10 mouse cellular contexts compared by ENCODE assay signal in genomic region chr1:18105866-18106529, GRCm38 (mm10). TPM values are rescaled to one million over a fixed set of nuclear protein-coding genes. Genes with fewer than 3 reads are reported as not detected.
DNase-seq lines count a peak whose midpoint lies in the region; ATAC-seq lines count a peak whose summit lies in the region.
"Had no signal": no experiment of that assay in that cellular context is flagged by ENCODE, and none has a peak within 500 bp of the region (broad histone marks: within the 10 kb centered on the region; RNA-seq: fewer than 3 reads in every experiment).

No protein-coding gene starts in this region.

- peak; percentile 60 for DNase-seq in heart, adult 11 months
- no peak for DNase-seq in heart, postnatal 25 days (ENCODE audit: low spot score)
- DNase-seq in 3T3-L1 (ENCODE audit: low read depth, low spot score), result peak; percentile 64
- peak; percentile 26 to 70 for DNase-seq in layer of hippocampus, adult 18-20 months (ENCODE audit: low spot score in 2 of 2)
- no peak for DNase-seq in urinary bladder, postnatal 36 days (ENCODE audit: low spot score in 2 of 2)

- intact Hi-C loops in heart, postnatal 25 days (cut with DNase I), result loop anchor here (5.0 to 10.0 kb wide), 2 partner anchors 121 to 944 kb away; no protein-coding TSS in a partner anchor

- ATAC-seq in common myeloid progenitor, adult 5-6 weeks (replicated peaks; ENCODE audit: low read depth, poor library complexity, severe bottlenecking), result peak; percentile 63; the same call in 1 of the 2 replicates
- no peak for ATAC-seq in inflammation-experienced regulatory T-cells, adult 6 months
- ATAC-seq in CD4-positive, CD25-positive, alpha-beta regulatory T cell, adult 4 months, result no peak

RNA-seq across cellular contexts. Expression of gene Crisp4, which starts 39.7 kb away (rescaled TPM):
- not detected for total RNA-seq in heart, postnatal 25 days (2021)
- total RNA-seq in common myeloid progenitor, adult 5-6 weeks (2017), result not detected in 2 replicates
- not detected for total RNA-seq in layer of hippocampus, adult 18-20 months (2021)
- polyA plus RNA-seq in inflammation-experienced regulatory T-cells, adult 6 months (2017; shearing (Covaris generic)), result not detected
- polyA plus RNA-seq in CD4-positive, CD25-positive, alpha-beta regulatory T cell, adult 4 months (2017; shearing (Covaris generic)), result not detected
- polyA plus RNA-seq: heart, embryonic 13.5 days; macrophage had no signal

Comparison
In these comparisons a context has a peak if more than half of its experiments do, and no peak if none do; other contexts are left out.
1. DNase-seq: peak in heart, adult 11 months (single experiment), 3T3-L1 (single experiment) and layer of hippocampus, adult 18-20 months (2 of 2); none in heart, postnatal 25 days (single experiment) and urinary bladder, postnatal 36 days (0 of 2).